Mouse (Mus musculus) cerebellum, adult 8-10 months (tissue): ENCODE data around the gene Gm10234.

Source experiments
- DNase-seq: peaks from one replicate; pipeline ENCODE4 v3.0.0; 2022

Gene Gm10234

DNA sequence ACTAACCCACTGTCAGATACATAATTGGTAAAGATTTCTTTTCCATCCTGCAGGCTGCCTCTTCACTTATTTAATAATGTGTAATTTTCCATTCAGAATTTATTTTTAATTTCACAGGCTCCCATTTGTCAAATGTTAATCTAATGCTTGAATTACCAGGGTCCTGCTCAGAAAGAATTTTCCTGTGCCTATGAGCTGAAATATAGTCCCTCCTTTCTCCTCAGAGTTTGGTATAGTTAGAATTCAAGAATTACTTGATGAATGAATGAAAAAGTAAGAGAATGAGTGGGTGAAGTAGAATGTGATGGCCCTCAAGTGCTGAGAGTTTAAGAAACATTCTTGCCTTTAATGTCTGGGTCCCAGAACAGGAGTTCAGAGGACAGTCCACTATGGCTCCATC is at the start of gene Gm10234:
Gm10234 (plus strand) TSS at position 301 of the 400 bp plus-strand sequence.
- DNase-seq = no peak

DNA sequence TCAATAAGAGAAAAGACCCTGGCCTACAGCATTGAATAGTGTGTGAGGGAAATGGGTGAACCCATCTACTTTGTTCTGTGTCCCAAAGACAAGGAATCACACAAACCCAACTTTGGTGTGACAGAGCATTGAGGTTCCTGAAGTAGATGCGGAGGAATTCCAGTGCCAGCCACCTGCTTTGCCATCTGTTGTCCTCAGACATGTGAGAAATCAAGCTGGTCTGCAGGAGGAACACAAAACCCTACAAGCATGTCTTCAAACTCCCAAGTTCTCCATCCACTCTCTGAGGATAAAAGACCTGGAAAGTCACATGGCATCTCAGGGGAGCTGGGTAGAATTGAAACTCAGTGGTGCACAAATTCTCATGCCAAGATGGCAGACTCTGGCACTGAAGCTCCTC is 44.3 kb upstream of the Gm10234 start:
- DNase-seq = no peak

DNA sequence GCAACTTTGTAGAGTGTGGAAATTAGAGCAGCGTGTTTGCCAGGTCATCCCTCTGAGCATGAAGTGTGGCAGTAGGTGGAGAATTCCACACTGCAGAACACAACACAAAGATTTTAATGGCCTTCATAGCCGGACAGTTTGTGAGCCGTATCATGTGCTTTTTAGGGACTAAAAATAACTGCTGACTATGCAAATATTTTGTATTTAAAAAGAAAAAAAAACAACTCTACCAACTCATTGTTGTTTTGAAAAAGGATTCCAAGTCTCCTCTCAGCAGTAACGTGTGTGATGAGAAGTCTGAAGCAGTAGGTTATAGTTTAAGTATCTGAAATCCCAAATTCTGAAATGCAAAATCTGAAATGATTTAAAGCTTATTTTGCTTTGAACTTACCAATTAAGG is 25.9 kb upstream of the Gm10234 start:
- DNase-seq = no peak

DNA sequence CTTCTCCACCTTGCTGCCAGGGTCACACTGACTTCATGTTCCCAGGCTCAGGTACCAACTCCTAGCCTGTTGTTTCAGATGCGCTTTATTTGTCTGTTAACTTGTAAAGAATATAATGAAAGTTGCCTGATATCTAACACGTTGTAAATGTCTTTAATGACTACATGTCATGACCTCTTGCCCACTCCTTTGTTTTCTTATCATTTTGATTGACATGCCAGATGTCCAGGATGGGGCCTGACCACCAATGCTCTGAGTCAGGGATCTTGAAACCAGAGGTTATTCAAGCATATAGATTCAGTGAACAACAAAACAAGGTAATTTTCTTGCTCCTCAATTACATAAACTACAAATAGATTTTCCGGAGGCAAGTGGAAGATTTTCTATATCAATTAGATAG is 23.5 kb upstream of the Gm10234 start:
- DNase-seq = no peak

DNA sequence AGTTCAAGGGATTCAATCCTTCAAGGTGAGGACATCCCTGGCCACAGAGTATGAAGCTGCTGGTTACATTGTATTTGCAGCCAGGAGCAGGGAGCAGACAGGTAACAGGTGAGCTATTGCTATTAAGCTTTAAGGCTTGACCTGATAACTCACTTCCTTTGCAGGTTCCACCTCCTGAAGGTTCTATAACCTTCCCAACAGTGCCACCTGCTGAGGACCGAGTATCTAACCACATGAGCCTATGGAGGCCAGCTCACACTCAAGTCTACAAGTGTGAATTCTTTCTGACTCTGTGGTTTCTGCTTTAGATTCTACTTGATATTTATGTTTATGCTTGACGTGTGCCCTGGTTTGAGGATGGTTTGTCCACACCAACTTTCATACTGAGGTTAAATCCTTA is 21.3 kb upstream of the Gm10234 start:
- no peak for DNase-seq

DNA sequence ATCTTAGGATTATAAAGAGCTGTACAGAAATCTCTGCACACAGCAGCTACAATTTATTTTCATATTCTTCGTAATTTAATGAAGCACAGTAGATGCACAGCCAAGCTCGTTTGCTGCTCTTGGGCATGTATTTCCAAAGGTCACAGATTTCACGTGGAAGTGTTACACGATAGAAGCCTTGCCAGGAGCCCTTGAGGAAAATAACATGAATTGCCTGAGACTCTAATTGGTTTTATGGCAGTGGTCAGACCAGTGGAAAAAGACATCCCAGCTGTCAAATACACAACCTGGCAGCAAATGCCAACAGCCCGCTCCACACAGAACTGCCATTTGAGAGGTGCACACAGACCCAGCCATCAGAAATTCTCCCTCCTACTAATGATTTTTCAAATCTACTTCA is 9.3 kb downstream of the Gm10234 start:
- DNase-seq = no peak

DNA sequence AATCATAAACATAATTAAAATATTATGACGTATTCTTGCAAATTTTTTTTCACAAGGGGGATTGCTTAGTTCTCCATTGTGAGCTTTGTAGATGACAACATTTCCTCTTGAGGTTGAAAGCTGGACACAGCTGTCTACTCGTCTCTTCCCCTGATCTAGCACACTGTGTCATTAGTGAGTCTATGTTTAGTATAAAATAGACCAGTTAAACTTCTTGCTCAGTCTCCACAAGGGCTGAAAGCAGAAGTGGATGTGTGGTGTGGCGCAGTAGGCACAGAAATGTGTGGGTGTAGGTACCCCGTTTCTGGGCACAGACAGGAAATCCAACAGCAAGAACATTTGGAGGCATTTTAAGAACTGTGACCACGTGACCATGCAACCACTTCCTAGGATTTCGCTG is 12.9 kb downstream of the Gm10234 start:
- DNase-seq = no peak

DNA sequence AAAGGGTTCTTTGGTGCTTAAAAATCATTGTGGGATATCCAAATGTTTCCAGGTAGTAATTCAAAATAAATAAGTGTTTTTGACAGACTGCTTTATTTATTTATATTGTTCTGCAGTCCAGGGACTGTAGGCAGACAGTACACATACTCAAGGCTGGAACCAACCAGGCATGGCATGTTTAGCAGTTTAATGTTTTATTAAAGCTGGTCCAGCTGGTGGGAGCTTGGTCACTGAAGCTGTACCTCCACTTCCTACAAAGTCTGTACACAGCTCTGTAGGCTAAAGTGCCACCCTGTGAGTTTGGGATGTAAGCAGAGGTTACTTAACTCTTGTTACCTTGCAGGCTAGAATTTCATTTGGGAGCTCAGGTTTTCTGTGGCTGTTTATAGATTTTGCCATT is 27.5 kb downstream of the Gm10234 start:
- DNase-seq = no peak

DNA sequence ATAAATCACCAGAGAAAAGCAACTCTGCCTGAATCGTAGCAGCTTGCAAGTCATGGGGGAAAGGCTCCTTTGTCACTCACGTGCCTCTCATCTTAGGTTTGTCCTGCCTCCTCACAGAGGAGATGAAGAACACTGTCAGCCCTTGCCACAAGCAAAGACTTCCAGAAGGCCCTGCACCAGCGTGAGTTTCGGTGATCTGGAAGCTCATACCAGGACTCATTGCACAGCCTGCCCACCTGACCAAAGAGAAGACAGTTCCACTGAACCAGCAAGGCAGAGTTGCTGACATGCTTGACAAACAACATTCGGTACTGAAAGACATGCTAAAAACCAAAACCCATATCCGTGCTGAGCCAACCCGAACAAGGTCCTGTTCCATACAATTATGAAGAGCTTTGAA is 31.1 kb downstream of the Gm10234 start:
- DNase-seq = no peak

DNA sequence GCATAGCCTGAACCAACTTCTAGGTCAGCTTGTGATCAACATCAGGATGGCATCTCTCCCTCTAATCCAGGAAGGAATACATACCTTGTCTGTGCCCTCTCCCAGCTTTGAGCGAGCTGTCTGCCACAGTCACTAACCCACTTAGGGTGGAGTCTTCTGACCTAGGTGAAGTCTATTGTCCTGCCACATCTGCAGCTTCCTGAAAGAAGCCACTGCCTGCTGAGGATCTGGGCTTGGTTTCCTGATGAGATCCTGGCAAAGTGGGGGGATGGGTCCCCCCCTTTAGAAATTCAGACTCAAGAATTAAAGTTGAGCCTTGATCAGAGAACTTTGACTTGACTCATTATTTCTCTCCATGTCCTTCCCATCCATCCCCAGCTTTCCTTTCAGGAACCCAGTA is 32.0 kb downstream of the Gm10234 start:
- DNase-seq = no peak

DNA sequence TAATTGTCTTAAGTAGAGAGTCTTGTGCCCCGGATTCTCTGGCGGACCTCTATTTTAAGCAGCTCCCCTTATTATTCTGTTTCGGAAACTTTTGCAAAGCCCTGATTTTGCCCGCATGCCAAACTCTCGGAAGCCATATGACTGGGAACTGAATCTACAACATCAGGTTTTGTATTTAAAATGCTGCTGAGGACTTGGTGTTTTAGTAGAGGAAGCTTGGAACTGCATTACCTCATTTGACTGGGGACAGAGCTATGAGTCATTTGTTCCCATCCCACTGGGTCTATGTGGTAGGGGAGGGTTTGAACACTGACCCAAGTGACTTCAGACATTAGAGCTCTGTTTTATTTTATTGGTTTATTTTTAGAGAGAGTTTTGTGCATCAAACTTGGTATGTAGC is 38.2 kb downstream of the Gm10234 start:
- no peak for DNase-seq

DNA sequence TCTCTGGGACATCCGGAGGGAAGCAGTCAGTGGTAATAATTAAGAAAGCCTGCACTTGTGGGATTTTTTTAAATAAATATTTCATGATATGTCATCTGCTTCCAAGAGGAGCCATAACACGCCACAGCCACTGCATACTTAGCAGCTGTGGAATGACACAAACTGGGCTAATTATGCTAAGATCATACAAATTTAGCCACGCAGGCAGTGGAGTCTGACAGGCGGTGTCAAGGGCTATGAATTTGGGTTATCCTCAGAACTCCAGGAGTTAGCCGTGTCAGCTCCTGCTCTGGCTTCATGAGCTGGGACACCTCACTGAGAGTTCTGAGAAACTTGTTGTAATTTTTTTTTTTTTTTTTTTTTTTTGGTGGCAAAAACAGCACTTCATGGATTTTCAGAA is 40.8 kb downstream of the Gm10234 start:
- DNase-seq = no peak

DNA sequence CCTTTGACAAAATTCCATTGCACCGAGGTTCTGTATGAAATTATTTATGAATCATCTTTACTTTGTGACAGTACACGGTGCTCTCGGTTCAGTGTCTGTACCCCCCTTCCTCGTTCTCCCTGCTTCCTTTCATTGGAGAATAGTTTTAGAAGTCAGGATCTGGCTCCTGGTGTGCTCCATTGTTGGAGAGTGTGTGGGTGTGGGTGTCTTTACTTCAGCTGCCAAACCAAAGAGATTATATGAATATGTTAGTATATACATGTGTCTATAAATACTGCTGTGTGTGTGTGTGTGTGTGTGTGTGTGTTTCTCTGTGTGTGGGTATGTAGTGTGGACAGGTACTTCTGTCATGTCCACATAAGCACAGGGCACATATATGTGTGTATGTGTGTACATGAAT is 49.9 kb downstream of the Gm10234 start:
- no peak for DNase-seq
